Mouse (Mus musculus): ENCODE measurements around the gene Cers3. TPM values are rescaled to one million over a fixed set of nuclear protein-coding genes. Genes with fewer than 3 reads are reported as not detected.

Gene Cers3
- total and polyA plus RNA-seq, 3 experiments, result 0.04 TPM; not detected in 2

DNA sequence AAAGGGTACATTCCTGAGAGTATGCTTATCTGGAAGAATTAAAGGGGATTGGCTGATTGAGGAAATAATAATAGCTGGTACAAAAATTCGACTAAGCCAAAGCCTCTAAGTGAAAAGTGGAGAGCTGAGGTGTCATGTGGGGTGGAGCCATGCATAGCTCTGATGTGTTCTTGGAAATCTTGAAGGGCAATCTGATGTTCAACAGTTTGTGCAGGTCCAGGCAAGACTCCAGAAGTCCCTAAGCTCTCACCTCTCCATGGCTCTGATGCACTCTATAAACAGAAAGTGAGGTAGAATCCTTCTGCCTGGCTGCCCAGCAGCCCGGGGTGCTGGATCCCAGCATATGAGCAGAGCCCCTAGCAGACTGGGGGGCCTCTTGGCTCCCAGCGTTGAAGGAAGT is 27.4 kb downstream of the Cers3 start:
- TF ChIP-seq BHLHE40 (IDR thresholded peaks at IDR 0.05; ENCODE audit: borderline replicate concordance, low read depth, low read length), result no peak
- no peak for TF ChIP-seq MAZ (IDR thresholded peaks at IDR 0.05; ENCODE audit: low read depth, low read length)
- TF ChIP-seq GATA1 (IDR thresholded peaks at IDR 0.05; ENCODE audit: low read depth, low read length), result no peak
- no peak for TF ChIP-seq POLR2A (IDR thresholded peaks at IDR 0.05; ENCODE audit: control insufficient read depth in 1 of 2, insufficient read depth in 1 of 2, low read depth in 1 of 2, low read length in 2 of 2, poor library complexity in 1 of 2)
- no peak for TF ChIP-seq POLR2AphosphoS2 (IDR thresholded peaks at IDR 0.05; ENCODE audit: low read length)
- Histone ChIP-seq H3K36me3 (ENCODE audit: control insufficient read depth in 1 of 2, insufficient read depth in 2 of 2, low read length in 2 of 2) (no peaks in the 10 kb centered on the region), H3K79me2 (ENCODE audit: control insufficient read depth, insufficient read depth, low read length, poor library complexity) (no peaks in the 10 kb centered on the region), H3K4me3 (ENCODE audit: control insufficient read depth in 1 of 2, insufficient read depth in 1 of 2, low read depth in 2 of 2, low read length in 2 of 2) (no peak overlapping the region), H3K27ac (ENCODE audit: control insufficient read depth, low read depth, low read length) (no peak overlapping the region), H3K4me1 (ENCODE audit: control insufficient read depth in 1 of 2, insufficient read depth in 2 of 2, low read length in 2 of 2) (no peaks in the 10 kb centered on the region), H3K9ac (ENCODE audit: control insufficient read depth, low read depth, low read length, poor library complexity, severe bottlenecking) (no peak overlapping the region), H3K27me3 (ENCODE audit: control insufficient read depth in 1 of 2, insufficient read depth in 2 of 2, low read length in 2 of 2) (peaks cover under 1 to 2% of the 10 kb centered on the region in 2 experiments), H3K9me3 (replicated peaks; ENCODE audit: insufficient read depth, low read length) (no peaks in the 10 kb centered on the region)
- DNase-seq (ENCODE audit: low read depth, low spot score), result no peak

DNA sequence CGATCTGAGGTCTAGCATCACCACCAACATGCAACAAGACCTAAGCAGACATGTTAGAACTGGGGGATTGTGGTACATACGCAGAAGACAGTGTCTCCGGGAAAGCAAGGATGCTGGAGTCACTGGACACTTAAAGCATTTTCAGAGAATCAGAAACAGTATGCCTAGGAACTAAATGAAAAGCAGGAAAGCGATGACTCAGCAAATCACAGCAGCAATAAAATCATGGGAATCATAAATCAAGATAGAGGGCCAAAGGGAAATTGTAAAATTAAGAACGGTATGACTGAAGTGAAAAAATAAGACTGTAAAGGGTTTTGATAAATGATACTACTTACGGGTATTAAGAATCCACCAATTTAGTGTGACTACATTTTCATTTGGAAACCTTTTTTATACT is 27.9 kb downstream of the Cers3 start:
- DNase-seq (ENCODE audit: low read depth, low spot score), result no peak
- no peaks in the 10 kb centered on the region for H3K9me3 ChIP-seq (replicated peaks; ENCODE audit: insufficient read depth, low read length)
- H3K4me3 ChIP-seq (ENCODE audit: control insufficient read depth in 1 of 2, insufficient read depth in 1 of 2, low read depth in 2 of 2, low read length in 2 of 2), result no peak overlapping the region
- no peak for TF ChIP-seq JUND (IDR thresholded peaks at IDR 0.05; ENCODE audit: low read depth, low read length)
- no peaks in the 10 kb centered on the region for H3K79me2 ChIP-seq (ENCODE audit: control insufficient read depth, insufficient read depth, low read length, poor library complexity)
- H3K27me3 ChIP-seq (ENCODE audit: control insufficient read depth in 1 of 2, insufficient read depth in 2 of 2, low read length in 2 of 2), result peaks cover 0 to 1% of the 10 kb centered on the region in 2 experiments; a peak in 3 of 4 replicates
- H3K4me1 ChIP-seq (ENCODE audit: control insufficient read depth in 1 of 2, insufficient read depth in 2 of 2, low read length in 2 of 2), result no peaks in the 10 kb centered on the region
- H3K36me3 ChIP-seq (ENCODE audit: control insufficient read depth in 1 of 2, insufficient read depth in 2 of 2, low read length in 2 of 2), result no peaks in the 10 kb centered on the region
- no peak overlapping the region for H3K27ac ChIP-seq (ENCODE audit: control insufficient read depth, low read depth, low read length)
- H3K9ac ChIP-seq (ENCODE audit: control insufficient read depth, low read depth, low read length, poor library complexity, severe bottlenecking), result no peak overlapping the region

GRCm38 (mm10) chr7:66779411-66779810 is 36.1 kb downstream of the Cers3 start:
- Histone ChIP-seq H3K36me3 (ENCODE audit: control insufficient read depth in 1 of 2, insufficient read depth in 2 of 2, low read length in 2 of 2) (no peaks in the 10 kb centered on the region), H3K4me1 (ENCODE audit: control insufficient read depth in 1 of 2, insufficient read depth in 2 of 2, low read length in 2 of 2) (no peaks in the 10 kb centered on the region), H3K9me3 (replicated peaks; ENCODE audit: insufficient read depth, low read length) (no peaks in the 10 kb centered on the region), H3K27me3 (ENCODE audit: control insufficient read depth in 1 of 2, insufficient read depth in 2 of 2, low read length in 2 of 2) (no peaks in the 10 kb centered on the region; a peak in 2 of 4 replicates), H3K27ac (ENCODE audit: control insufficient read depth, low read depth, low read length) (no peak overlapping the region), H3K9ac (ENCODE audit: control insufficient read depth, low read depth, low read length, poor library complexity, severe bottlenecking) (no peak overlapping the region), H3K79me2 (ENCODE audit: control insufficient read depth, insufficient read depth, low read length, poor library complexity) (no peaks in the 10 kb centered on the region), H3K4me3 (ENCODE audit: control insufficient read depth in 1 of 2, insufficient read depth in 1 of 2, low read depth in 2 of 2, low read length in 2 of 2) (no peak overlapping the region)
- DNase-seq (ENCODE audit: low read depth, low spot score), result no peak
- TF ChIP-seq ELF1 (IDR thresholded peaks at IDR 0.05; ENCODE audit: low read depth, low read length) (no peak), TCF12 (IDR thresholded peaks at IDR 0.05; ENCODE audit: low read depth, low read length) (no peak)

Data from MEL (cell line).